Mouse (Mus musculus) ES-Bruce4 (cell line): ENCODE data around the gene Igsf11.

Experiments
- CTCF ChIP-seq: IDR thresholded peaks from one replicate; pipeline ENCODE4 v1.8.1; 2011; ENCODE audit warnings: low read depth, low read length
- EP300 ChIP-seq: IDR thresholded peaks from 2 replicates; pipeline ENCODE4 v1.6.1; 2011; ENCODE audit warnings: low read depth, low read length; ENCODE audit not compliant: insufficient read depth
- POLR2A ChIP-seq: IDR thresholded peaks from one replicate; pipeline ENCODE4 v1.8.1; 2011; ENCODE audit warnings: low read length; ENCODE audit not compliant: insufficient read depth

- TF ChIP-seq CTCF (peak; percentile 93), POLR2A (no peak), EP300 (no peak)
Observed at GRCm38 (mm10) chr16:38902111-38902778, 9.8 kb downstream of the Igsf11 start.
